Mouse (Mus musculus): ENCODE measurements at regions not wholly inside any gene's neighbourhood (a gene's known extent, or its start where the extent isn't known, plus 50 kb on each side); places are given as distances from the start of the nearest gene placed in this dataset.

- no peak for DNase-seq (ENCODE audit: low spot score in 2 of 2)
- intact Hi-C loops (cut with DNase I), result no loop called here
These were observed 158.8 kb upstream of the Igsf21 start for GRCm38 (mm10) chr4:140405427-140405826.

GRCm38 (mm10) chr4:140403128-140403527, 156.5 kb upstream of the Igsf21 start:
- DNase-seq (ENCODE audit: low spot score in 2 of 2), result no peak
- intact Hi-C loops (cut with DNase I), result no loop called here

DNA sequence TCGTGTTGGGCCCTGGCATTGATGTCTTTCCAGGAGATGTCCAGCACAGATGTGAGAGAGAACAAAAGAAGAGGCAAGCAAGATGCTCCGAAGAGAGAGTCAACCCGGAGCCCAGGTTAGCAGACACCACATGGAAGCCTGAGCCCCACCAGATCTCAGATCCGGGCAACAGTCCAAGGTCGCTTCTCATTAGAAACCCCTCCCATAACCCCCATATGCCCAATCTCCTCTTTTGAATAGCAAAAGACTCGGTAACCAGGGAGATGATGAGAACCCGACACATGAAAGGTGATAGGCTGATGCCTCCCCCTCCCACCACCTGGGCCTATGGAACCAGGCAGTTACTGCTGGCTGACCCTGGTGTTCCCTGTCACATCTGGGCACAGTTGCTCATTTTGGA, 155.7 kb upstream of the Igsf21 start:
- DNase-seq (ENCODE audit: low spot score in 2 of 2), result no peak

DNA sequence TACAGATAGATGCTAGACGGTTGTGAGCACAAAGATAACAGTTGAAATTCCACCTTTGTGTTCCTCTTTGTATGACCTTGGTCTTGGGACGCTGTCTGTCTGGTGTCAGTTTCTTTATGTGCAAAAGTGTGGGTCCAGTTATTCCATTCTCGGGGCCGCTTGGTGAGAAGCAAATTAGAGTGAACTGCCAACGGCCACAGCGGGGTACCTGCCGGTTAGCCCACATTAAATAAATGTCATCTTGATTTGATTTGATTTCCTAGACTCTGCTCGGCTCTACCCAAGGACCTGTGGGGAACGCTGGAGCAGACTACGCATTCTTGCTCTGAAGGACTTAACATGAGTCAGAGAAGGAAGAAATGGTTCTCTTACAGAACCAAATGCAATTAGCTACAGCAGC, 155.0 kb upstream of the Igsf21 start:
- no peak for DNase-seq (ENCODE audit: low spot score in 2 of 2)
- intact Hi-C loops (cut with DNase I), result no loop called here

More for the DNA sequence above, 155.7 kb upstream of the Igsf21 start:
- intact Hi-C loops (cut with DNase I), result no loop called here

- intact Hi-C loops (cut with DNase I), result no loop called here
- DNase-seq (ENCODE audit: low spot score in 2 of 2), result no peak
These were observed 150.0 kb upstream of the Igsf21 start for GRCm38 (mm10) chr4:140396548-140396947.

DNA sequence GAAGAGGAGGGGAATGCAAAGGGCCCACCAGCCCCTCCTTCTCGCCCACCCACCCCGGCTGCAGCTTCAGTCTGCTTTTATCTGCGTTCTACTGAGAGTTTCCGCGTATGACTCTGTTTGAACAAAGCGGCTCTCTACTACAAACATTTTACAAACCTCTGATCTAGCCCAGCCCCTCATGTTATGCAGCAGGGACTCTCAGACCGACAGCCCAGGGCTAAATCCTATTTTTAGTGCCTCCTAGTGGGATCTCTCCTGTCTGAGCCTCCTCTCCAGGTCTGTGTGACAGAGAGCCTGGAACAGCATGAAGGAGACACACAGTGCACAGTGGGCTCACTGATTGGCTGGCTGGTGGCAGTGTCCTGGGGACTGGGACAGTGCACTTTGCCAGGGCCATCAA, 145.7 kb upstream of the Igsf21 start:
- DNase-seq (ENCODE audit: low spot score in 2 of 2), result no peak
- intact Hi-C loops (cut with DNase I), result no loop called here

- intact Hi-C loops (cut with DNase I), result no loop called here
- DNase-seq (ENCODE audit: low spot score in 2 of 2), result no peak
These were observed 144.2 kb upstream of the Igsf21 start for GRCm38 (mm10) chr4:140390684-140391234.

DNA sequence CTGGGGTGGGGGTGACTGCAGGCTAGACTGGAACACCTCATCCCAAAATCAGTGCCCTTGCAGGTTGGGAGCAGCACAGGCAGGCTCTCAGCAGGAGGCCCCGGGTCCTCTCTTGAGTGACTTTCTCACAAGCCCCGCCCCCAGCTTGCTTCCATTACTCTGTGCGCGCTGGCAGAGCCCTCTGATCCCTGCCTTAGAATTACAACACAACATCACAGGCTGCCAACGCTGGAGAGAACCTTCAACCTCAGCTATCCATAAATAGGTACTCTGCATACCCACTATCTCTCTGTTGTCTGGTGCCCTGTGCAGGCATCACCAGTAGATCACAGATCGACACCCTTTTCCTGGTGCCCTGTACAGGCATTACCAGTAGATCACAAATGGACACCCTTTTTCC, 139.1 kb upstream of the Igsf21 start:
- no peak for DNase-seq (ENCODE audit: low spot score in 2 of 2)
- intact Hi-C loops (cut with DNase I), result no loop called here

DNA sequence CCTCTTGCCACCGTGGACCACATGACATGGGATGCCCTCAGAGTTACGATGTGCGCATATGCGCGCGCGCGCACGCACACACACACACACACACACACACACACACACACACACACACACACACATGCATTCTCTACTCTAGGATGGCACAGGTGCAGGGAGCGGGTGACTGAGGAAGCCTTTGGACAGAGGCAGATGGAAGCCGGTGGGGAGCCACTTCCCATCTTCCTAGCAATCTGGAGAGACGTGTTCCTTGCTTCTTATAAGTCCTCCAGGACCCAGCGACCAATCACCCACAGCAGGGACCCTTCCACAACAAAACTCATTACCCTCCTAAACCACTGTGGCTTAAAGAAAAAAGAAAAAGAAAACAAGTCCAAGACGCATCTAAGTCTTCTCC, 138.6 kb upstream of the Igsf21 start:
- intact Hi-C loops (cut with DNase I), result no loop called here
- DNase-seq (ENCODE audit: low spot score in 2 of 2), result no peak

DNA sequence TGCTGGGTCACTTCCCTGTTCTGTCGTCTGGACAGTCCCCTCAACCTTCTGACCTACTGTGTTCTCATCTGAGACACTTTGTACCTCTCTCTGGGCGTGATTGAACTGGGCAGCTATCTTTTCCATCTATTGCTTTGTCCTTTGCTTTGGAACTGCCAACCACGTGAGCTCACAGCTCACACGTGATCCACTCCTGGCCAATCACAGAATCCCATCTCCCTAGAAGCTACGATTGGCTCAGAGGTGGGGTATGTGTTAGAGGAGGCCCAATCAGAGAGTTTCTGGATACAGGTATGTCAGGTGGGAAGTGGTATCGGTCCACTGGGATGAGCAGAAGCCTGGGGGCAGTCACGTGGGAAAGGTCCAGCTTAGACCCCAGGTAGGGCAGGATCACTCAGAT, 137.0 kb upstream of the Igsf21 start:
- intact Hi-C loops (cut with DNase I), result no loop called here
- no peak for DNase-seq (ENCODE audit: low spot score in 2 of 2)

- intact Hi-C loops (cut with DNase I), result no loop called here
These were observed 134.1 kb upstream of the Igsf21 start for GRCm38 (mm10) chr4:140380733-140381132.

GRCm38 (mm10) chr4:140377941-140378340, 131.4 kb upstream of the Igsf21 start:
- intact Hi-C loops (cut with DNase I), result no loop called here

More at GRCm38 (mm10) chr4:140380733-140381132, 134.1 kb upstream of the Igsf21 start:
- no peak for DNase-seq (ENCODE audit: low spot score in 2 of 2)

DNA sequence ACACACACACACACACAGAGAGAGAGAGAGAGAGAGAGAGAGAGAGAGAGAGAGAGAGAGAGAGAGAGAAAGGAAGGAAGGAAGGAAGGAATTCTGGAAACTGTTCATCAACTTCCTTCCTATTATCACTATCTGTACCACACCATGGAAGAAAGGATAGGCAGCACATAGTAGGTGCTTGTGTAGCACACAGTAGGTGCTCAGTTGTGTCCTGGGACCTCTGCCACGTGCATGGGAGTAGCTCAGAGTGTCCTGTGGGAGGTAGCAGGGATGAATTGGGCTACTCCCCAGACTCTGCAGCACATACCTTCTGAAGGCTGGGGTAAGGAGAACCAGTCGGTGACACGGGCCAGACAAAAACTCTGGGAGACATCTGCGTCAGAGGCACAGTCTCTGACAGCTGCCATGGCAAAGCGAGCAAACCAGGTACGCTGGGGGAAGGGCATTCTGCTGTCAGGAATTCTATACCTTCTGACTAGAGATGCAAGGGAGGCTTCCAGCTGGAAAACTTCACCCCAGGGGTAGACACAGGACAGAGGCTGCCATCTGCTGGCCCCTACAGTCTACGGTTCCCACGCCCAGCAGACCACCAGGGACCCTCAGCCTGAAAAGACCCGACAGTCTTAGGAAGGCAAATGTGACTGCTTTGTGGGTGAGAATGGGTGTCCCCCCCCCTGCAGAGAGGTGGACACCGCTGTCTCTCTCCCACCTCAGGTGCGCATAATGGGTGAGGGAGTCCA, 126.2 kb upstream of the Igsf21 start:
- intact Hi-C loops (cut with DNase I), result loop anchor here (5.0 kb wide), 2 partner anchors 50 to 120 kb away; no protein-coding TSS in a partner anchor
- DNase-seq (ENCODE audit: low spot score in 2 of 2), result no peak

More at GRCm38 (mm10) chr4:140377941-140378340, 131.4 kb upstream of the Igsf21 start:
- no peak for DNase-seq (ENCODE audit: low spot score in 2 of 2)

DNA sequence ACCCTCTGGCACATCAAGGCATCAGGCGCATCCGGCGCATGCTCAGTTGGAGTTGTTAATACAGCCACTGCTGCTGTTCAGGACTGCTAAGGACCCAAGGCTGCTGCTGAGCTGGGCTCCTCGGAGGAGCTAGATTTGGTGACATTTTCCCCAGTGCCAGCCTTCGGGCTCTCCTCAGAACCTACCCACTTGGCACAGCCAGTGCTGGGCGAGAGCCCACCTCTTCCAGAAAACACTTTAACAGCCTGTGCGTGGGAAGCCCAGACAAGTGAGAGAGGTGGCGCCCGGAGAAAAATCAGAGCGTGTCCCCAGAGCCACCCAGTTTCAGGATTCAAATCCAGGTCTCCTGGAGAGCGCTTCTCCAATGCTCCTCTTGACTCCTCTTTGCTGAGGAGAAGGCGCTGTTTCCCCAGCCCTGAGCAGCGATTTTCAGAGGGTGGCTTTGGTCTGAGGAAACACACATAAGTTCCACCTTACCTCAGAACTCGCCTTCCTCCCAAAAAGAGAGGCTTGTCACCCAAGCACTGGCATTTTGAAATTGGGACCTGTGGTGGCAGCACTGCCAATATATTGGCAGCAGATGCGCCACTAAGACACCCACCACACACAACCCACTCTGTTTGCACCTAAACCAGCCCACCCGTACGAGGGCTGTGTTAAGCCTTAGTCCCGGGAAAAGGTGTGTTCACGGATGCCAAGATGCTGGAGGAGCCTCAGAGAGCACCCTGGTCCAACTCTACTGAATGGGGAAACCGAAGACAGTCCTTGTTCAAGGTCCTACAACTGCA, 125.0 kb upstream of the Igsf21 start:
- intact Hi-C loops (cut with DNase I), result loop anchor here (5.0 kb wide), 2 partner anchors 51 to 119 kb away; no protein-coding TSS in a partner anchor
- peak; percentile 85 to 86 for DNase-seq (ENCODE audit: low spot score in 2 of 2)

- DNase-seq (ENCODE audit: low spot score in 2 of 2), result no peak
- intact Hi-C loops (cut with DNase I), result no loop called here
These were observed 120.5 kb upstream of the Igsf21 start for GRCm38 (mm10) chr4:140366975-140367680.

GRCm38 (mm10) chr4:140358846-140359245, 112.3 kb upstream of the Igsf21 start:
- intact Hi-C loops (cut with DNase I), result no loop called here
- DNase-seq (ENCODE audit: low spot score in 2 of 2), result no peak

DNA sequence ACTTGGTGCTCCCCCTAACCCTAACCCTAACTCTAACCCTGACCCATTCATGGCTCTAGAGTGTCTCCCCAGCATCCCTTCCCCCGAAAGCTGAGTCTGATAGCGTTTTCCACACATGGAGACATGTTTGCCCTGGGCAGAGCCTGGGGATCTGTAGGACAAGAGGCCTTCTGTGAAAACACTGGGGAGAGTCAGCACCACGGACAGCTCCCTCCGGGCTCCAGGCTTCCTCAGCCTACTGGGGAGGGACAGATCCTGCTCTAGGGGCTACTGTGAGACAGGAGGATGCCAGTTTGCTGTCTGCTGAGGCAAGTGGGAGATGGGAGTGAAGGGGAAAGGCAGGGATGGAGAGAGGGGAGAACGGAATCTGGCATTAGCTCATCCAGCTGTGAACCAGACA, 111.5 kb upstream of the Igsf21 start:
- intact Hi-C loops (cut with DNase I), result no loop called here
- DNase-seq (ENCODE audit: low spot score in 2 of 2), result no peak

DNA sequence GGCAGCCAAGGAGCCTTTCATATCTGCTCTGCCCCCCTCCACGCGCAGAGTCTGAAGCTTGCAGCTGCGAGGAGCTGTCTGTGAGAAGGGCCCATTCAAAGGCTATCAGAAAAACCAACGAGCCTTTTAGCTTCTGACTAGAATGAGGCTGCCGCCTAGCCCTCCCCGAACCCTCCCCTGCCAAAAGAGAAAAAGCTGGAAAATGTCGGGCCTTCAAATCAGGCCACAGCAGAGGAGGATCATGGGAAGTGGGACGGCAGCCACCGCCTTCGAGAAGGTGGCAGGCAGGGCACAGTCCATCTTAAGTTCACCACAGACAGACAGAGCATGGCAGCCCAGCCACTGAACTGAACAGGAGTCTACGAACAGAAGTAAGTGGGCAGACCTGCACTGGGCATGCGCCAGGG, 108.6 kb upstream of the Igsf21 start:
- intact Hi-C loops (cut with DNase I), result no loop called here

GRCm38 (mm10) chr4:140348802-140349201, 102.2 kb upstream of the Igsf21 start:
- no peak for DNase-seq (ENCODE audit: low spot score in 2 of 2)
- intact Hi-C loops (cut with DNase I), result no loop called here

More for the DNA sequence above, 108.6 kb upstream of the Igsf21 start:
- DNase-seq (ENCODE audit: low spot score in 2 of 2), result peak in 1 of 2 experiments; percentile 24

DNA sequence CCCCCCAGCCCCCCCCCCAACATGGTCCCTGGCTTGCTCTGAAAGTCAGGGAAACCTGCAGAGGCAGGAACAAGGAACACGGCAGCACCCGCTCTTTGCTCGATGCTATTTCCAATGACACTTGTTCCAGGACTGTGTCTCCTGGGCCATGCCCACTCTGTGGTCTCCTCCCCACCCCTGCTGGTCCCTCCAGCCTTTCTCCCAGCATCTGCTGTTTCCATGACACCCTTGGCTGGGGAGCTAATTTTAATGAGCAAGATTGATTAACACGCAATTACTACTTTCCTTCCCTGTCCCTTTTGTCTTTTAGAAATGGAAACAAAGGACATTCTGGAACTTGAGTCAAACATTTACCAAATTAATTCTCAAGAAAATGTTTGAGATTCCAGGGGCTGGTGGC, 83.6 kb upstream of the Igsf21 start:
- intact Hi-C loops (cut with DNase I), result no loop called here

More for the DNA sequence above, 83.6 kb upstream of the Igsf21 start:
- no peak for DNase-seq (ENCODE audit: low spot score in 2 of 2)

All from left cerebral cortex, postnatal 36 days (tissue).